Mouse (Mus musculus): Measurements from ENCODE around the gene Zdhhc12.

- TF ChIP-seq POLR2A (IDR thresholded peaks at IDR 0.05; ENCODE audit: borderline replicate concordance, control insufficient read depth, low read depth, low read length) (no peak), CTCF (IDR thresholded peaks at IDR 0.05; ENCODE audit: control insufficient read depth, insufficient read depth, low read length) (no peak)
Measured at GRCm38 (mm10) chr2:30092280-30092918, 1.0 kb downstream of the Zdhhc12 start.
